Mouse (Mus musculus) layer of hippocampus, adult 8-10 months (tissue): ENCODE measurements at regions not wholly inside any gene's neighbourhood (a gene's known extent, or its start where the extent isn't known, plus 50 kb on each side); places are given as distances from the start of the nearest gene placed in this dataset.

Experiments used
- DNase-seq, 2 experiments: peaks; one replicate each; pipeline ENCODE4 v3.0.0; 2022; ENCODE audit warnings: low spot score in 2 of 2

DNA sequence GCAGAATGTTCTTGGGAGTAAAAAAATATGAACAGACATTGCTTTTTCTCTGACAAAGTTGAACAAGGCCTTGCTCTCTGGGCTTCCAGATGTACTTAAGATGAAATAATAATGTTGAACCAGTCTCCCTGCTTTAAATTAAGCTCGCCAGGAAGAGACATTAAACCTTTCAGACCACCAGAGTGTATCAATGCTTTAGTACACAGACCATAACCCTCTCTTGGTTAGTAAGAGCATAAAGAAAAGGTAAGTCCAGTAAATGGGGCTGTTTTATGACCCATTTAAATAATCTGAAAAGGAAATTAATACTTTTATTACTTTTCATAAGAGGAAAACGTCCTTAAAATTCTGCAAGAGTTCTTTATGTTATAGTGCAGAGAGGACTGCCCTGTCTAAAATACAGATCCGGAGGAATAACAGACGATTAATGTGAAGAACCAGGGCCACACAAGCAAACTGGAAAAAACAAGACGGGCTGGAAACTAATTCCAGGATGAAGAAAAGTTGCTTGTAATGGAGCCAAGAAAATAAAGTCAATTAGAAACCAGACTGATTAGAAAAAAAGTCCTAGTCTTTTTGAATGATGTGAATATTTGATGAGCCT lies 74.4 kb downstream of the Mettl11b start:
- no peak for DNase-seq

DNA sequence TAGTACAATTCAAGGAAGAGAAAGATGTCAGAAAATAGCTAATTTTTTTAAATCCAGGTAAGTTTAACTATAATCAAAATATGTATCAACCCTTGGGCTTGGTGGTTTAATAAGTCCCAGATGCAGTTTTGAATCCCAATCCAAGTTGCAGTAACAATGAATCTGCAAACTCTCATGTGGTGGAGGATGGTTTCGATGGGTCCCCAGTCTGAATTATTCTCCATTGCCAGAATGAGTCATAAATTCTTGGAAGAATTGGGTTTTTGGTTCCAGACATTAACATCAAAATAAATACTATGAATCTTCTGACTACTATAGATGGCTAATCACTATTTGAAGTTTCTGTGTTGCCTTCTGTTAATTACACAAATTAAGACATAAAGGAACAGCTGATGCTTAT lies 82.9 kb downstream of the Mettl11b start:
- DNase-seq: no peak

DNA sequence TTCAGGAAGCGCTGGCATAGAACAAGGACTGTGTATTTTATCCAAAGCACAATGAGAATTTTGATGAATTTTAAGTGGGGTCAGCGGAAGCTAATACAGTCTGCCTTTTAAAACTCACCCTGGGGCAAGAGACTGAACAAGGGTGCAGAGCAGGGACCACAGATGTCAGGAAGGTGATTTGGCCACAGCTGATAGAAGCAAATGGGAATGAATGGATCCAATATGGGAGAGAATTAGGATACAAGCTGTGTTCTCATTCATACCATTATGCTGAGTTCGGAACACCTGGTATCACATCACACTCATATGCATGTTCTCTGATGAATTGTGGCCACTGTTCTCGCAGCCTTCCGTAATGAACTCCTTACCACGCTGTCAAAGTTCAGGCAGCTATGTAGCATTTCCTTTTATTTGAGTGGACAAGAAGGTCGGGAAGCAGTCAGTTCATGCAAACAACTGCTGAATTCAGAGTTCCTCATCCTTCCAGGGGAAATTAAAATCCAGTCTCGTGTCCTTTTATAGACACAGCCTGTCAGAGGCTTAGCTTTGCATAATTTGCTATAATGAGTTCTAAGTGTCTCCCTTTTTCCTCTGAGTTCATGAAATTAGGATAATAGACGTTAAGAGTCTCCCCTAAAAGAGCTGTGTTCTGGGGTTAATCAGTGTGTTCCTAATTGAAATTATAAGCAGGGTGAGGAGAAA lies 84.4 kb downstream of the Mettl11b start:
- DNase-seq: no peak

DNA sequence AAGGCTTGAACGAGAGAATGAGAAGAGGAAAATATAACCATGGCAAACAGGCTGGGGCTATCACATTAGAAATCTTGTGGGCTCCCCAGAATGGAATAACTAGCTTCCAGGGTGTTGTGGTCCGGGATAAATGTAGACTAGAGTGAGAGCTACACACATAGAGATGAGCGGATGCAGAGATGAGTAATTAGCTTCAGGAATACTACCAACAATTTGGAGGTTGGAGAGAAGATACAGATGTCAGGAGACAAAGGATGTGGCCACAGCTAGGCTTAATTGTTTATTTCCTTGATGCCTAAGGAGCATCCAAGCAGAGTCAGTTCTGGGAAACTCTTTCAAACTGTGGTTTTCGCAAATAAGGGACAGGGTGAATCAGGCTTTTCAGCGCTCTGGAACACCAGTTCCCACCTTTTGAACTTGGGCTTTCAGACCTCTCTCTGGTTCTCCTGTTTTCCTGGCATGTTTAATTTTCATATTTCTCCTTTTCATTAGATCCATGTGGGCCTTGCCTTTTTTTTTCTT lies 94.7 kb downstream of the Mettl11b start:
- no peak for DNase-seq

DNA sequence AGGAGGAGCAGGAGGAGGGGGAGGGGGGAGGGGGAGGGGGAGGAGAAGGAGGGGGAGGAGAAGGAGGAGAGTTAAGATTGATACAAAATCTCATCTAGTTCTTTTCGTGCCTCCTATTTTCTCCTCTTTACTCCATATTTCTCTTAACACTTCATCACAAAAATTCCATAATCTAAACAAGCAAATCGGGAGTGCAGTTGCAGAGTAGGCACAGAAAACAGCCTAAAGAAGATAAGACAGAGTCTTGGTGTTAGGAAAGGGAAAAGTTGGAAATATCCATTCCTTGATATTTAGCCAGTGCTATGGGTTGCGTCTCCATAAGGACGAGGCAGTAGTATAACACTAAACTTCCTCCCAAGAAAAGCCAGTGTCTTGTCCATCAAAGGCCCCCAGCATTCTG lies 100.1 kb downstream of the Mettl11b start:
- DNase-seq: no peak

DNA sequence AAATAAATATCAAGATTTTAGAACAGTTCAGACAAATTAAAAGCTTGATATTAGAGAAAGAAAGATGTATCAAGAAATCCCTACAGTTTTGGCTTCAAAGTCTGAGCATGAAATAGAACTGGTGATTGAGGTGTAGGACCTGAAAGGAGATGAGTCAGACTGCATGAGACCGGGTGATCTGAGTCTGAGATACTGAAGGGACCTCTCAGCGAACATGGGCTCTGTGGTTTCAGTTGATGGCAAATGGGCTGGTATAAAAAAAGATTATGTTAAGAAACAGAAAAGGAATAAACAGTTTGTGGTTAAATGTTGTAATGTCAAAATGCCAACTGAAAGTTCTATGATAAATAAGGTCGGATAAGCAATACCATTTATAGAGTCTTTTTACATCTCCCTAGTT lies 103.7 kb downstream of the Mettl11b start:
- no peak for DNase-seq

DNA sequence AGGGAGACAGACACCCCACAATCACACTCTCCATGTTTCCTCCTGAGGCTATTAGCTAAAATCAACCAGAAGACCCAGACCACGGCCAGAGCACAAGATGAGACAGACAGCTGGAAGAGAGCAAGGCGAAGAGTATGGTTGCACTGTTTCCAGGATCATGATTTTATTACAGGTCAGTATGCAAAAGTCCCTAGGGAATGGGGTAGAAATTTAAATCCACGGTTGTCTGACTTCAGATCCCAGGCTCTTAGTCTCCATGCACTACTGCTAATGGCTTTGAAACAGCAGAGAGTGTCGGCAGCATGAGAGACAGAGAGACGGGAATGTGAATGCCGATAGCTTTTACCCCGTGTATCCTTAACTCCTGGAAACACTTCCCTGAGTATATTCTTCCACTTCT lies 105.2 kb downstream of the Mettl11b start:
- no peak for DNase-seq

DNA sequence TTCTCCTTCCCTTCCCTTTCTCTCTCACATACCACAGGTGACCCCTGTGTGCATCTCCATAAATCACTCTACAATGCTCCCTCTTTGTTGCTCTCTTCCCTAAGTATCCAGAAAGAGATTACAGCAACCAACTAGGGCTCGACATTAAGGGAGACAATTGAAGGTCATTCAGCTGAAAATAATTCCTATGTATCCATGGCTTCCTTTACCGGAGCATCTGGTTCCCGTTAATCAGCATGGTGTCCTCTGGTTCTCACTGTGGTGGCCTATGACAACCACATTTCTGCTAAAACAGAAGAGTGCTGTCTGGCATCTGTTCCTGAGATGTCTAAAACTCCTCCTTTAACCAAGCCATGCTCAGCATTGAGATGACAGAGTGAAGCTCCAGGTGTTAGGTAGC lies 106.9 kb downstream of the Mettl11b start:
- no peak for DNase-seq

DNA sequence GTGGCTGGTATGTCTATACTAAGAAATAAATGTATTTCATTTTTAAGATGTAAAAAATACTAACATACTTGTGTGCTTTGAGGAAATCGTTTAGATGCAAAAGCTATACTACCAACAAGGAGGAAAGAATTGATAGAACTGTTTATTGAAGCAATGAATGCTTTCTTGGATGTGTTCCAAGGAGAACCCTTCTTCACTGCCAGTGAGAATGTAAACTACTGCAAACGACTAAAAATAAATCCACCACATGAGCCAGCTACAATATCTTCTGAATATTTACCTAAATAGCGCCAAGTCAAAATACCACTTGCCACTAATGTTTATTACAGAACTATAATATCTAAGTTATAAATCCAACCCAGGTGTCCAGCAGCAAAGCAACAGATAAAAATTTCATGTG lies 108.4 kb downstream of the Mettl11b start:
- no peak for DNase-seq

DNA sequence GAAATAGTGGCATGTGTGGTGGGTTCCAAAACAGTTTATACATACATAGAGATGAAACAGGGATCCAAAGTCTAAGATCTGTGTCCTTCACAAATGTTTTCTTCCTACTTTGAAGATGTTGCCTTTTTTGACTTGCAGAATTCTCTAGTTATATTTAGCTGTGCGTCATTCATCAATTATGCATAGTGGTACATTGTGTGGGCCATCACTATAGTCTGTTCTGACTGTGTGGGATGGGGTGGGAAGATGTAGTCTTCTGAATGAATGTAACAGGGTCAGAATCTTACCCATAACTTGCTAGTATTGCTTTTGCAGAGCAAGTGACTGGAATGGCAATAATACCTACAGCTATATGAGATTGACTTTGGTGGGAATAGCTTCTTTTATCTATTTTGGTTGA lies 116.6 kb downstream of the Mettl11b start:
- DNase-seq: no peak

DNA sequence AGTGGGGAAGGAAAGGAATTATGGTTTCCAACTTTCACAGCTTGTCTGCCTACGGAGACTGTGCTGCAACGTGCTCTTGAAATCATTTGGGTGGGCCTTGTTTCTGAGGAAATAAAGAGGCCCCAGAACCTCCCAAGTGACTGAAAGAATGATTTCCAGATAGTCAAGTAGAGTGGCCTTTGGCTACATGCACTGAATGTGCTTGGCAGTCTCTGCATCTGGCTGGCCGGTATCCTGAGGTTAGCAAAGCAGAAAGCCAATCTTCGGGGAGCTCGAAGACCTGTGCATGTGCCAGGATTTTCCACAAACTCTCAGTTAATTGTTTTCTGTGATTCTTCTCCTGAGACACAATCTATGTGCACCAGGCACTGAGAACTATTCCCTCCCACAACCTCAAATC lies 117.3 kb downstream of the Mettl11b start:
- no peak for DNase-seq

DNA sequence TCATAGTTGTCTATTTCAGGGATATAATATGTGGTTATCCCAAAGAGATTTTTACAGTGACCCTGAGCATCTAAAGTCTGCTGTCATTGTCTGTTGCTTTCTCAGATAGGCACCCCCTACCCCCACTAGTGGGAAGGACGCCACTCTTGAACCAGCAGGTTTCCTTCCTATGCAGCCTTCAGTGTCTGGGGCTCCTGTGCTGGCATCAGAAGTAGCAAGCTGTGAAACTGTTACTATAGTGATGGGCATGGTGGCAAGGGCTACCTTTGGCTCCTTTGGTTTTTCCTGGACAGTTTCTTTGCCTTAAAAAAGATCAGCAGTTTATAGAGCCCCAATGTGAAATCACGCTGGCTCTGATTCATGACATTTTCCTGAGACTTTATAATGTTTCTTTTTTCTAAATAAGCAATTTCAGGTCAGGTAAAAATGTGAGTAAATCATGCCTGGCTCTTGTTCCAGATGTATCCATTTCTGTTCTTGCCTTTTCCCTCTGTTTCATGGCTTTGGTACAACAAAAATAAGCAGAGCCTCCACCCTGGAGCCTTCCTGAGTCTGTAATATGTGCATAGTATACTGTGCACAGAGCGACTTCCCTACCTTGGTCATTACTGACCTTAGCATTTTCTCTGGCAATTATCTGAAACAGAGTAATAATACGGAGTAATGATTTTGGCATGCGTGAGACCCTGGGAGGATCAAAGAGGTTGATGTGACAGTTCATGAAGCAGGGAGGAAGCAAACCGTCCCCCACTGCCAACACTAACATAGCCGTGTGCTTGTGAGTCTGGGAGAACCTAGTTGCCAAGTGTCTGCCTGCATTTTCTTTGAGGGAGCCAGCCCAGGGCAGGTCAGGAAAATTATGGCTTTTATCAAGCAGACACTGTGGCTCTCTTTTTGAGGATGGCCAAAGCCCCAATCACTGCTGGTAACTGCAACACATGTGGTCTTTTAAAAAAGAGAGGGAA lies 124.8 kb downstream of the Mettl11b start:
- DNase-seq: no peak

DNA sequence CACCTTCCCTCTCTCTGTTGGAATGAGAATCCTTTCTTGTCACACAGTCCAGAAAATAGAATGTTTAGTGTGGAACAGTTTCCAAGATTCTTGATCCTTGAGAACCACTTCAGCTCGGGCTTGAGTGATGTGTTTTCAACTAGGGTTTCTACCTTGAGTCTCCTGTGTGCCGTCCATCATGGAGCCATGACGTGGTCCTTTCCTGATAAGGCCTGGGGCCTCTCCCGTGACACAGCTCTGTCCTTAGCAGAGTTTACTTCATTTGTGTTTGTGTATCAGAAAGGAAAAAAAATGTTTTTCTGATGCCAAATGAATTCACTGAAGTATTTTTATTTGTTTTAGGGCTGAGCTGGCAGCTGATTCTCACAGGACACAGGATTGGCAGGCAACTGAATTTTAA lies 148.6 kb downstream of the Mettl11b start:
- no peak for DNase-seq

DNA sequence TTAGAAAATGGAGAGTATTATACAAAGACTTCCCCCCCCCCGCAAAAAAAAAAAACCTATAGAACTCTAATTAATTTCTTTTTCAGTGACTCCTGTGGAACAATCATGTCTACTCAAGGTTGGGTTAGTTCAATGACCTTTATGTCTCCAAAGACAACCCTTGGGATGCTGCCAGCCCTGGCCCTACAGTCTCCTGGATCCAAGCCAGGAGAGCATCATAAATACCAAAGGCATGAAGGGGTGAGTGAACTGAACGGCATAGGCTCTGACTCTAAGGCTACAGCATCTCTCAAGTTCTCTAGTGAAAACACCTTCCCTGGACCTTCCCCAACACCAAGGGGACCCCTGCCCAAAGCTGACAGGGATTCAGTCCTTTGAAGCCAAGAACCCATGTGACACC lies 149.4 kb downstream of the Mettl11b start:
- DNase-seq: no peak

DNA sequence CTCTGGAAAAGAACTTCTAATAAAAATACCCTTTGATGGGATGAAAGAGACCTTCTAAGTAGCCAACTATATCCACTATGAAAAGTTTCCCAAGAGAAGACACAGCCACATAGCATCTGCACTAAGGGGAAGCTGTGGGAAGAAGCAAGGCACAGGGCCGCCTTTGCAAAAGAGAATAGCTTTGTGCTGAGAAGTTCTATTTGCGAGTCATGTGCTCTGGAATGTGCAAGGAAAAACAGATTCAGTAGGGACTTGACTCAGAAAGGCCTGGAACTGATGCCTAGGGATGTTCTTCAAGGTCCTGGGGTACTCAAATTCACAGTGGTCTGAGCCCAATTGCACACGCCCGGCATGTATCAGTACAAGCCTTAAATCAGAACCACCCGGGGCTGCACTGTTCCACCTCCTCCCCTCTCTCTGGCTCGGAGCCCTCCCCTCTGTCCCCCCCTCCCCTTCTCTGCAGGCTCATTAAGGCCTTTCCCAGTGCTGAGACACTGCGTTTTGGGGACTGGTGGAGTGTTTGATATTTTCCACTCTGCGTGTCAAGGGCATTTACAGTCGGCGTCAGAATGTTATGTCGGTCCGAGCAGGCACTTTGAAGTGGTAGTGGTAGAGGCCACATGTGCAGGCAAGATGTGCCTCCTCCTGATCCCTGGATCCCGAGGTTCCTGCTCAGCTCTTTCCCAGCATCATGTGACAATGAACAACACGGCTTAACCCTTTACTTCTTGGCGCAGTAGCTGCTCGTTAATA lies 150.4 kb downstream of the Mettl11b start:
- no peak for DNase-seq

DNA sequence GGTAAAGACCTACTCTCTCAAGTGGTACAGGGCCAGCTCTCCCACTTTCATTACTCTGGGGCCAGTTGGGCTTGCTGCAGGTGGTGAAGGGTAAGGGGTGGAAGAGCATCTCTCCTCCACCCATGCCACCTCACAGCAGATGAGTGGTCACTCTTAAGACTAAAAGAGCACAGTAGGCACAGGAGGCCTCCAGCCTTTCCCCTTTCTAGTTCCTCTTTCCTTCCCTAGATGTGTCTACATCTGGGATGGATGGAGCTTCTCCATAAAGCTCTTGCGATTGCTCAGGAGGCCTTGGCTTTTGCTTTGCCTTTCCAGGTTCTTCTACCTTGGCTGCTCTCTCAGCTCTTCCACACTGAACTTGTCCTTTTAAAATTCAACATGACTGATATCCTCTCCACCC lies 151.5 kb downstream of the Mettl11b start:
- no peak for DNase-seq

DNA sequence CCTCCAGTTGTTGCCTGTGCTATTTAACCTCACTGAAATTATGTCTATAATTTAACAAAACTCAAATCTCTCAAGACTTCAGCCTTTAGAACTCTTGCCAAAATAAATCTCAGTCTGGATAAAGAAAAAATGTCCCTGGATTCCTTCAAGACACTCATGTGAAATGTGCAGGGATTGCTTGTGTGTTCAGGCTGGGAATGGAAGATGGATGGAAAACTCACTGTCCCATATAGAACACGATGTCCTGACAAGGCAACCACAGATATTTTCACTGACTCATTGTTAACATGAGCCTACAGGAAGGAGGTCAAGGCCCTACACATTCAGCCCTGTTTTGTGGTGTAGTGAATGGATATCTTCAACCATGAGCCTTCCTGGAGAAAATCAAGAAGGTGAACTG lies 160.3 kb upstream of the Gorab start:
- DNase-seq: no peak

DNA sequence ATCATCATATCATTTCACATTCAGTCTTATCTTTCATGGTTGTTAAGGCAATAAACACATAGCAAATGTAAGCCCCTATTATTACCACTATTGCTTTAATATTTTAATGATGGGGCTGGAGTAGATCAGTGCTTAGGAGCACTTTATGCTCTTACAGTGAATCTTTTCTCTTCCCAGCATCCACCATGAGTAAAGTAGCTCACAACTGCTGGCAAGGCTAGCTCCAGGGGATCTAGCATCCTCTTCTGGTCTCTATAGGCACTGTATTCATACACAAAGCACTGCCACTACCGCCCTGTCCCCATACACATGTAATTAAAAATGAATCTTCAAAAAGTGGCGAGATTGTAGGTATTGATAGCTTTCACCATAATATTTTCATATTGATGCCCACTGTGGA lies 159.6 kb upstream of the Gorab start:
- no peak for DNase-seq

DNA sequence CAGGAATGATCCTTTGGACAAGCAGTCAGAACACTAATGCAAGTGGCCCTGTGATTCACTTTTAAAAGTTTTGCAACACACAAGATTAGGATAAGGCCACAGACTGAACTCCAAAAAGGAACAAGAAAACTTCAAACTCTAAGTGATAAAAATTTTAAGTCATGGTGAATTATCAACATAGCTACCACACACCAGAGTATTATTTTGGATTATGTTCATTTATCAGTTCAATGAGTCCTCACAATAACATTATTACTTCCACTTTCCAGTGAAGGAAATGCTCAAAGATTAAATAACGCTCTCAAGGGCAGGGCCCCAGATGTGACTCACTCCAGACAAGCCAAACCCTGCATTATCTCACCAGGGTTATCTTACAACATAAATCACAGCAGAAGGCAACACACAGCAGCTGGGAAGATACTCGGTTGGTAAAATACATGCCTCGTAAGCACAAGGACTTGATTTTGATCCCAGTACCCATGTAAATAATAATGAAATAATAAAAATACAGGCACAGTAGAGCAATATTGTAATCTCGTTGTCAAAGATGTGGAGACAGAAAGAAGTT lies 158.8 kb upstream of the Gorab start:
- DNase-seq: no peak

DNA sequence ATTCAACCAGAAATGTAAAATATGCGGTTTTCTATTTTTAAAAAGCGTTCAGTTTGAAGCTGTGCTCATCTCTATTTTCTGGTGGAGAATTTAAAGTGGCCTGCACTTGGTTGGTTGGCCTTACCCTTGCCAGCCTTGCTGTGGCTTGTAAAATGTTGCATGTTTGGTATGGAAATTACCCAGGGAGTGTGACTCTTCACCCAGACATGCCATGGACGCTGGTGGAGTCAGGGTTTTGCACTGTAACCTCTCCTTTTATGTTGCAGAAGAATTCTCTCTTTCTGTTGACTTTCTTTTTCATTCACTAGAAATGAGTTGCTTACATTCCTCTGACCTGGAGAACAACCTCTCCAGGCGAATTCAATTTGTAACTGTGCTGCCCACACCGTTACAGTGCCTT lies 157.5 kb upstream of the Gorab start:
- DNase-seq: no peak

DNA sequence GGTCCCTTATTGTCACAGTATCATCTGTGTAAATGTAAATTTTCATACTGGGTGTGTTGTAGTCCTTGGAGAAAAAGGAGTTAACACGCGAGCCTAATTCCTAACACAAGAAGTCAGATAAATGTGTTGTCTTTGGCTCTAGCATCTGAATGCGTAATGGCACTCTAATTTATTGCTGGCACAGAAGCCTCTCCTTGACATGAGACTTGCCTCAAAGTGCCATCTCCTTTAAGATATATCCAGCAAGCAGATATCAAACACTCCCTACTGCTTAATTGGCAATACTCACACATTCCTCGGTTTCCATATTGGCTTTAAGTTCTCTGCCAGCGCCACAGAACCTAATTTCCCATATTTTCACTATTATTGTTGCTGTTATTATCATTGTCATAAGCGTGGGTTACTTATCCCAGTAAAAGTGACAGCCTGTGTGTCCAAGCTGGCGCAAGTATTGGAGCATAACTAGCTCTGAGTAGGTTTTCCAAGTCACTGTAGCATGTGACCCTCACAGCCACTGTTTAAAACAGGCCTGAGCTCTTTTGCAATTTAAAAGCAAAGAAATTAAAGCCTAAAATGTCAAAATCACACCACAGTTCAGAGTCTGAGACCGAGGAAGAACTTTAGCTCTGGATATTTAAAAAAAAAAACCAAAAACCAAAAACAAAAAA lies 156.9 kb upstream of the Gorab start:
- no peak for DNase-seq
